Mouse (Mus musculus) cerebellum, adult 2 months (tissue): ENCODE data around the gene Iqce.

Source experiments
- CTCF ChIP-seq: fragments of 200-500 bp; IDR thresholded peaks from 2 replicates; pipeline ENCODE4 v1.5.1; 2011; ENCODE audit warnings: low read depth, mild to moderate bottlenecking, control low read depth, low read length, moderate library complexity, borderline replicate concordance; ENCODE audit not compliant: insufficient read depth
- POLR2A ChIP-seq: fragments of 200-500 bp; IDR thresholded peaks from 2 replicates; pipeline ENCODE4 v1.6.1; 2011; ENCODE audit warnings: low read length, control low read depth, borderline replicate concordance; ENCODE audit not compliant: insufficient read depth

GRCm38 (mm10) chr5:140641254-140641928 lies 60.8 kb downstream of the Iqce start:
- TF ChIP-seq CTCF = no peak
- no peak for TF ChIP-seq POLR2A
